Mouse (Mus musculus) neural tube, embryonic 15.5 days (tissue): ENCODE results near the gene Idua. TPM values are rescaled to one million over a fixed set of nuclear protein-coding genes. Genes with fewer than 3 reads are reported as not detected.

Source experiments
- ATAC-seq: fragments of 200-750 bp; cut with Nextera tagmentation; 2 replicates; pipeline ENCODE4 v1.8.0; 2017; ENCODE audit warnings: mild to moderate bottlenecking, moderate TSS enrichment, moderate library complexity; ENCODE audit not compliant: low FRiP score
- H3K27ac ChIP-seq: fragments of 300-500 bp; sonication (generic); replicated peaks from 2 replicates; pipeline ENCODE4 v1.5.1; 2015; ENCODE audit warnings: mild to moderate bottlenecking, inconsistent platforms
- H3K27me3 ChIP-seq: fragments of 300-500 bp; sonication (generic); replicated peaks from 2 replicates; pipeline ENCODE4 v1.6.1; 2015; ENCODE audit warnings: inconsistent platforms
- H3K36me3 ChIP-seq: fragments of 300-500 bp; sonication (generic); 2 replicates; pipeline ENCODE4 v1.6.1; 2015; ENCODE audit warnings: inconsistent platforms
- H3K4me1 ChIP-seq: fragments of 300-500 bp; sonication (generic); 2 replicates; pipeline ENCODE4 v1.6.1; 2015; ENCODE audit warnings: inconsistent platforms
- H3K4me2 ChIP-seq: fragments of 300-500 bp; sonication (generic); 2 replicates; pipeline ENCODE4 v1.6.1; 2015; ENCODE audit warnings: inconsistent platforms, mild to moderate bottlenecking, moderate library complexity
- H3K4me3 ChIP-seq: fragments of 300-500 bp; sonication (generic); replicated peaks from 2 replicates; pipeline ENCODE4 v1.5.1; 2015; ENCODE audit warnings: mild to moderate bottlenecking, inconsistent platforms
- H3K9ac ChIP-seq: fragments of 300-500 bp; sonication (generic); replicated peaks from 2 replicates; pipeline ENCODE4 v1.6.1; 2015; ENCODE audit warnings: mild to moderate bottlenecking, inconsistent platforms
- H3K9me3 ChIP-seq: fragments of 300-500 bp; sonication (generic); replicated peaks from 2 replicates; pipeline ENCODE4 v1.6.1; 2016; ENCODE audit warnings: inconsistent platforms
- WGBS: fragments of 180-500 bp; shearing (Covaris S2); methylation state at CpG from one replicate; pipeline ENCODE4 v1.1.7; 2015; ENCODE audit warnings: mixed read lengths; 5-methylcytosine and 5-hydroxymethylcytosine counted together
- polyA plus RNA-seq: library from polyadenylated mRNA; unstranded; fragments of >200 nt; fragmentation: Nextera tagmentation; extraction: Ambion mirVana; gene quantifications from 2 replicates; pipeline ENCODE4 v1.2.1, GENCODE M21; 2015

The Idua gene
- polyA plus RNA-seq, 1 experiment from 2014 or later = 11.4 TPM

- H3K36me3 ChIP-seq = peaks cover 21% of the 10 kb centered on the region; the same call in 1 of the 2 replicates
- ATAC-seq = no peak
- H3K27me3 ChIP-seq = no peaks in the 10 kb centered on the region
- peaks cover 27% of the 10 kb centered on the region for H3K4me1 ChIP-seq
- WGBS = 96% methylated on average over 12 of the region's 12 CpGs
- H3K4me3 ChIP-seq = no peak overlapping the region
- no peak overlapping the region for H3K4me2 ChIP-seq
- H3K9me3 ChIP-seq = no peaks in the 10 kb centered on the region
- H3K9ac ChIP-seq = no peak overlapping the region
- H3K27ac ChIP-seq = no peak overlapping the region
These were observed 11.6 kb downstream of the Idua start for GRCm38 (mm10) chr5:108671757-108672156.

- Histone ChIP-seq H3K27ac (no peak overlapping the region), H3K4me2 (no peak overlapping the region), H3K36me3 (peaks cover 21% of the 10 kb centered on the region; the same call in 1 of the 2 replicates), H3K9ac (no peak overlapping the region), H3K4me3 (no peak overlapping the region), H3K9me3 (no peaks in the 10 kb centered on the region), H3K27me3 (no peaks in the 10 kb centered on the region), H3K4me1 (peaks cover 26% of the 10 kb centered on the region)
- 86% methylated on average over 2 of the region's 2 CpGs for whole genome bisulfite sequencing
- ATAC-seq = no peak
These were observed 14.5 kb downstream of the Idua start for GRCm38 (mm10) chr5:108674624-108675023.

GRCm38 (mm10) chr5:108675251-108675816 lies 15.2 kb downstream of the Idua start, which contains the start of gene Slc26a1:
Gene Slc26a1, minus strand, starts transcription at chr5:108675569.
- Histone ChIP-seq H3K27ac (no peak within 1 kb of the TSS), H3K36me3 (peaks cover 21% of the 10 kb centered on the region; the same call in 1 of the 2 replicates), H3K4me3 (no peak within 1 kb of the TSS), H3K9ac (no peak within 1 kb of the TSS), H3K9me3 (no peaks in the 10 kb centered on the region), H3K27me3 (no peaks in the 10 kb centered on the region), H3K4me1 (peaks cover 19% of the 10 kb centered on the region), H3K4me2 (no peak within 1 kb of the TSS)
- no peak for ATAC-seq
- WGBS = 83% methylated on average over 9 of the region's 9 CpGs

GRCm38 (mm10) chr5:108676772-108677498 lies 16.8 kb downstream of the Idua start:
- Histone ChIP-seq H3K9ac (peak overlapping the region; percentile 48), H3K4me1 (peaks cover 15% of the 10 kb centered on the region), H3K27ac (peak overlapping the region; percentile 90), H3K4me3 (peak overlapping the region; percentile 37), H3K27me3 (no peaks in the 10 kb centered on the region), H3K36me3 (peaks cover 15% of the 10 kb centered on the region; the same call in 1 of the 2 replicates), H3K4me2 (peak overlapping the region; percentile 69), H3K9me3 (no peaks in the 10 kb centered on the region)
- 17% methylated on average over 5 of the region's 5 CpGs for WGBS
- ATAC-seq = peak; percentile 64

- no peaks in the 10 kb centered on the region for H3K27me3 ChIP-seq
- H3K4me1 ChIP-seq = peaks cover 15% of the 10 kb centered on the region
- no peaks in the 10 kb centered on the region for H3K9me3 ChIP-seq
- H3K4me3 ChIP-seq = peak overlapping the region; percentile 37
- ATAC-seq = peak; percentile 90
- peak overlapping the region; percentile 48 for H3K9ac ChIP-seq
- peaks cover 7% of the 10 kb centered on the region; the same call in 1 of the 2 replicates for H3K36me3 ChIP-seq
- WGBS = 3% methylated on average over 25 of the region's 25 CpGs
- H3K4me2 ChIP-seq = peak overlapping the region; percentile 69
- H3K27ac ChIP-seq = peak overlapping the region; percentile 90
These were observed 17.6 kb downstream of the Idua start for GRCm38 (mm10) chr5:108677605-108678295.

- no peak overlapping the region for H3K9ac ChIP-seq
- H3K27me3 ChIP-seq = no peaks in the 10 kb centered on the region
- H3K36me3 ChIP-seq = peaks cover 2% of the 10 kb centered on the region; the same call in 1 of the 2 replicates
- no peak overlapping the region for H3K4me3 ChIP-seq
- H3K27ac ChIP-seq = peak overlapping the region; percentile 90; the same call in 1 of the 2 replicates
- H3K4me1 ChIP-seq = peaks cover 15% of the 10 kb centered on the region
- no peak for ATAC-seq
- no peak overlapping the region for H3K4me2 ChIP-seq
- WGBS = 90% methylated on average over 6 of the region's 6 CpGs
- no peaks in the 10 kb centered on the region for H3K9me3 ChIP-seq
These were observed 18.2 kb downstream of the Idua start for GRCm38 (mm10) chr5:108678296-108678854.

- Histone ChIP-seq H3K9ac (no peak overlapping the region), H3K4me2 (no peak overlapping the region), H3K27ac (no peak overlapping the region), H3K9me3 (no peaks in the 10 kb centered on the region), H3K4me1 (peaks cover 15% of the 10 kb centered on the region), H3K4me3 (no peak overlapping the region), H3K27me3 (no peaks in the 10 kb centered on the region), H3K36me3 (no peaks in the 10 kb centered on the region)
- no peak for ATAC-seq
- 60% methylated on average over 3 of the region's 3 CpGs for WGBS
These were observed 19.8 kb downstream of the Idua start for GRCm38 (mm10) chr5:108679909-108680308.

- Histone ChIP-seq H3K36me3 (no peaks in the 10 kb centered on the region), H3K4me1 (peaks cover 15% of the 10 kb centered on the region), H3K9me3 (no peaks in the 10 kb centered on the region), H3K27ac (no peak overlapping the region), H3K4me3 (no peak overlapping the region), H3K9ac (no peak overlapping the region), H3K4me2 (no peak overlapping the region), H3K27me3 (no peaks in the 10 kb centered on the region)
- 92% methylated on average over 6 of the region's 6 CpGs for WGBS
- ATAC-seq = no peak
These were observed 20.7 kb downstream of the Idua start for GRCm38 (mm10) chr5:108680871-108681270.

- Histone ChIP-seq H3K4me1 (peaks cover 5% of the 10 kb centered on the region), H3K36me3 (no peaks in the 10 kb centered on the region), H3K9me3 (no peaks in the 10 kb centered on the region), H3K27ac (no peak overlapping the region), H3K9ac (no peak overlapping the region), H3K4me3 (no peak overlapping the region), H3K27me3 (peaks cover 12% of the 10 kb centered on the region), H3K4me2 (no peak overlapping the region)
- no peak for ATAC-seq
- WGBS = 62% methylated on average over 5 of the region's 5 CpGs
These were observed 29.0 kb downstream of the Idua start for GRCm38 (mm10) chr5:108689091-108689490.

- Histone ChIP-seq H3K9ac (no peak overlapping the region), H3K27me3 (peaks cover 18% of the 10 kb centered on the region), H3K27ac (no peak overlapping the region), H3K4me3 (no peak overlapping the region), H3K4me1 (peaks cover 23% of the 10 kb centered on the region), H3K36me3 (no peaks in the 10 kb centered on the region), H3K4me2 (no peak overlapping the region), H3K9me3 (no peaks in the 10 kb centered on the region)
- 77% methylated on average over 4 of the region's 4 CpGs for WGBS
- no peak for ATAC-seq
These were observed 31.0 kb downstream of the Idua start for GRCm38 (mm10) chr5:108691152-108691551.

- H3K4me2 ChIP-seq = peak within 1 kb of the TSS; percentile 98
- H3K36me3 ChIP-seq = no peaks in the 10 kb centered on the region
- peaks cover 34% of the 10 kb centered on the region for H3K4me1 ChIP-seq
- ATAC-seq = no peak
- H3K27ac ChIP-seq = no peak within 1 kb of the TSS
- no peak within 1 kb of the TSS for H3K9ac ChIP-seq
- peaks cover 18% of the 10 kb centered on the region for H3K27me3 ChIP-seq
- WGBS = 9% methylated on average over 16 of the region's 18 CpGs
- H3K9me3 ChIP-seq = no peaks in the 10 kb centered on the region
- peak within 1 kb of the TSS; percentile 69 for H3K4me3 ChIP-seq
These were observed 32.1 kb downstream of the Idua start, which contains the start of gene Fgfrl1 for GRCm38 (mm10) chr5:108692271-108692670. Gene Fgfrl1, plus strand, starts transcription at chr5:108692382.
